Mouse (Mus musculus): ENCODE data around the gene Wnk2.

Gene Wnk2

DNA sequence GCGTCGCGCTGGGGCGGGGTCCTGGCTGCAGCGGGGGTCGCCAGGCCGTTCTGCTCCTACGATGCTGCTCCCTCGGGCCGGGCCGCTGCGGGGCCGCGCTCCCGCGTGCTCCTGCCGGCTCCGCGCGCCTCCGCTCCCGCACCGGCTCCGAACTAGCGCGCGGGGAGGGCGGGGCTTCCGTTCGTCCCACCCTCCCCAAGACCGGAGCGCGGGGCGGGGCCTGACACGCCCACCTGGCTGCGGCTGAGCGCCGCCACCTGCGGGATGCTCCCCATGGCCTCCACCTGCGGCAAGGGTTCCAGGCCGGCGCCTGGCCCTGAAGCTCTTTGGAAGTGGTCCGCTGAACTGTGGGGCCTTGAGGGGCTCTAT is at the start of gene Wnk2:
Gene Wnk2, minus strand, starts transcription at position 157 of the 369 bp plus-strand sequence.
- peak; percentile 95 for DNase-seq

GRCm38 (mm10) chr13:49196766-49197165 is 49.0 kb upstream of the Wnk2 start:
- DNase-seq, result peak; percentile 98

- DNase-seq, result peak; percentile 90
These were observed 48.4 kb upstream of the Wnk2 start for GRCm38 (mm10) chr13:49196211-49196610.

GRCm38 (mm10) chr13:49195651-49196050 is 47.8 kb upstream of the Wnk2 start:
- peak; percentile 94 for DNase-seq

- DNase-seq, result peak; percentile 93
These were observed 47.0 kb upstream of the Wnk2 start for GRCm38 (mm10) chr13:49194811-49195210.

GRCm38 (mm10) chr13:49193650-49194049 is 45.8 kb upstream of the Wnk2 start:
- peak; percentile 90 for DNase-seq

DNA sequence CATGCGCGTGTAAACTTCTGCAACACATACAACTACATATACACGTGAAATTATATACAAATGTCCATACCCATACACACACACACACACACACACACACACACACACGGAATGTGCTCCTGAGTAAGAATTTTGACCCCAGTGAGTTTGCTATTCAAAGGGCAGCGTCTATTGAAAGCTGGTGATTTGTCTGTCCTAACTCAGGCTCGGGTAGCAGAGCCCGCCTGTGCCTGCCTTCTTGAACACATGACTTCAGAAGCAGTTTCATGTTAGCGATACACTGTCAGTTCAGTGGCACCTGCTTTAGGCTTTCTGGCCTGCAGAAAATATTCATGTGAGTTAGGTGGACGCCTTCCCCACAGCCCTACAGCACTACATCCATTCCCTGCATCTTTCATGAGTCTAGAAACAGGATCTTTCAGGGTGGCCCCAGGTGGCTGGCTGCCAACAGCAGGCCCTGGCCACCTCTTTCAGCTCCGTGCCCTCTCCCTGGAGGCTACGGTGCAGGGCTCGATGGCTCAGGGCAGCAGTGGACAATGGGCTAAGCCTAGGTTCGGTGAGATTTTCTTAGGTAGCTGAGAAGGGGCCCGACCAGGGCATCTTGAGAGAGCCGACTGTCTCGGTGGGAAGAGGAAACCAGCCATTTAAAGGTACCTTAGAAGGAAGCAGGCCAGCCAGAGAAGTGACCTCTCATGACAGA is 44.5 kb upstream of the Wnk2 start:
- peak; percentile 87 for DNase-seq

DNA sequence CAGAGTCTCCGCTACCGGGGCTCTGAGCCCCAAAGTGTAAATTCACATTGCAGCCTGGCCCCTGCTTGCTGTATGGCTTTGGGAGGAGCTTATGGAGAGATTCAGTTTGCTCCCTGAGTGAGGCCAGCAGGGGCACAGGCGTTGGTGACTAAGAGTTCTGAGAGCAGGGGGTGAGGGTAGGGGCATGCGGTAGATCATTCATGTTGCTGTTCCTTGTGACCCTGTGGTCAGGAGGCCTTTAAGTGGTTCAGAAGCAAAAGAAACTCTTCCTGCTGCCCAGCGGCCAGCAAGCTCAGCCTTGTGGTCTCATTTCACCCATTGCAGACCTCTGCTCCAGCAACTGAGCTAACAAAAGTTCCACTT is 43.8 kb upstream of the Wnk2 start:
- peak; percentile 88 for DNase-seq

- DNase-seq, result peak; percentile 92
These were observed 43.3 kb upstream of the Wnk2 start for GRCm38 (mm10) chr13:49190876-49191672.

GRCm38 (mm10) chr13:49189970-49190870 is 42.4 kb upstream of the Wnk2 start:
- DNase-seq, result peak; percentile 99

GRCm38 (mm10) chr13:49188966-49189360 is 41.1 kb upstream of the Wnk2 start:
- DNase-seq, result peak; percentile 86

DNA sequence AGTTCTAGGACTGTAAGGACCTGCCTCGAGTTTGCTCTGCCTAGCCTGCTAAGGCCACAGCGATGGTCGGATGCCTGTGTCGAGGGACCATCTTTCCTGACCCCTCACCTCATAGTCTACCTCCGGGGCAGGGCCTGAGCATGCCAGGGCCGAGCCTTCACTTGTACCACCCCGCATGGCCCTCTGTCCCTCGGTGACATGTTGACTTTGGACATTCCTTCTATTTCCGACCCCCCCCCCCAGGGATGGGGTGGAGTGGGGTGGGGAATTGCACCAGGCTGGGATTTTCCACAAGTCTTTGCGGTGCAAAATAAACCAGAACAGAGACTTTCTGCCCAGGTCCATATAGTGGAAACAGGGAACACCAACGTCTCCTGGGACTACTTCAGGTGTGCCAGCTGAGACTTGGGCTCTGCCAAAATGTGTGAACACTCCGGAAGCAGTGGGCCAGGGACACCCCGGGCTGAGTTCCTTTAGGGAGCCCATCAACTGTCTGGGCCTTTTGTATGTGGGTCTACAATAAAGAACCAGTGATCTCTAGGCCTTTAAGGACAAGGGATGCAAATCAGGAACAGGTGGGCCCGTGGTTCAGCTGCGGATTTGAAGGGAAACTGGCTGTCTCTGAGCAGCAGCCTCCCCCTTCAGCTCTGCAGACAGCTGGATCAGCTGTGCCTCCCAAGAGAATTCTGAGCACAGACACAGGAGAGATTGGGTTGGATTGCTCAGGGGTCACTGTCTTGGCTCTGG is 40.6 kb upstream of the Wnk2 start:
- no peak for DNase-seq

DNA sequence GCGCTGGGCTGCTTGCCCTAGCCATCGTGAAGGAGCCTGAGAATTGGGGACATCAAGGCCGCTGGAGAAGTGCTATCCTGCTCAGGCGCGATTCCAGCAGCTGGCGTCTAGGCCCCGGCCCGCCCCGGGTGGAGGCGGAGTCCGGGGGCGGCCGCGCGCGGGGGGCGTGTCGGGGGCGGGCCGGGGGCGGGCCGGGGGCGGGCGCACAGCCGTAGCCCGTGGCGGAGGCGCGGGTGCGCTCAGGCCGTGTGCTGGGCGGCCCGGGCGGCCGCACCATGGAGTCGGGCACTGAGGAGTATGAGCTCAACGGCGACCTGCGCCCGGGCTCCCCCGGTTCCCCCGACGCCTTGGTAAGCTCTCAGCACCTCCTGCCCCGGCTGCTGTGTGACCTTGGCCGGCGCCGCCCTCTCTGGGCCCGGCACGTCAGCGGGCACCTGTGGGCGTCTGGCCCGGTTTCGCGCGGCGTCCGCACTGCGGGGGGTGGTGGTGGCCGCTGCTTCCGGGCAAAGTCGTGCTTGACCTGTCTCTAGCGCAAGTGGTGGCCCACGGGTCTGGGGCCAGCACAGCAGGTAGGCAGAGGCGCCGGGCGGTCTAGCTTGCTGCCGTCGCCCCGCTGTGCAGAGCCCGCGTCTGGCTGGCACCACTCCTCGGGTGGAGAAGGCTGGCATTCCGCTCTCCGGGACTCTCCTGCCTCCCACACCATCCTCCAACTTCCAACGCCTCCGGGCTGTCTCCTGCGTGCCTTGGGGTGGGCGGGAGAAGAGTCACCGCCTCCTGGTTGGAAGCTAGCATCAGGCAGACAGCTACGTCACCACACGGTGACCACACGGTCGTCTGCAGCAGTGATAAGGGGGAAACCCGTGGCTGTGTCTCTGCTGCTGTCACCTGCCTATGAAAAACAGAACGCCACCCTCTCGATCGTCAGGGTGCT is 39.7 kb upstream of the Wnk2 start, which contains the start of gene Ninj1:
Gene Ninj1, plus strand, starts transcription at position 198 of the 931 bp plus-strand sequence.
- DNase-seq, result peak; percentile 99

GRCm38 (mm10) chr13:49186798-49187287 is 39.0 kb upstream of the Wnk2 start:
- DNase-seq, result no peak

GRCm38 (mm10) chr13:49183646-49184045 is 35.8 kb upstream of the Wnk2 start:
- peak; percentile 94 for DNase-seq

DNA sequence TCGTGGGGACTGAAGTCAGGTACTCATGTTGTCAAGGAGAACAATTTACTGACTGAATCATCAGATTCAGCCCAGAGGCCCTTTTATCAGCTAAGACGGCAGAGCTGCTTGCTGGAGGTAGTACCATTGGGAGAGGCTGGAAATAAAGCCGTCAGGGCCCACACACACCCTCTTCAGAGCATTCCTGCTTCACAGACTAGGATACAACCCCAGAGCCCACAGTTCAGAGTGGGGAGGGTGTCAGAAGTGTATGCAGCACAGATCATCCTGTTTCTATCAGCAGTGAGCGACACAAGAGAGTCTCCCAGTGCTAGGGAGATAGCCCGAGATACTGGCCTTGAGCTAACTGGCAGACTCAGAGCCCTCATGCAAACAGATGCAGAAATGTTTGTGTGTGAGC is 35.3 kb upstream of the Wnk2 start:
- DNase-seq, result no peak

GRCm38 (mm10) chr13:49181411-49181984 is 33.7 kb upstream of the Wnk2 start:
- DNase-seq, result peak; percentile 93

GRCm38 (mm10) chr13:49180691-49181090 is 32.9 kb upstream of the Wnk2 start:
- no peak for DNase-seq

- peak; percentile 89 for DNase-seq
These were observed 32.5 kb upstream of the Wnk2 start for GRCm38 (mm10) chr13:49180274-49180673.

DNA sequence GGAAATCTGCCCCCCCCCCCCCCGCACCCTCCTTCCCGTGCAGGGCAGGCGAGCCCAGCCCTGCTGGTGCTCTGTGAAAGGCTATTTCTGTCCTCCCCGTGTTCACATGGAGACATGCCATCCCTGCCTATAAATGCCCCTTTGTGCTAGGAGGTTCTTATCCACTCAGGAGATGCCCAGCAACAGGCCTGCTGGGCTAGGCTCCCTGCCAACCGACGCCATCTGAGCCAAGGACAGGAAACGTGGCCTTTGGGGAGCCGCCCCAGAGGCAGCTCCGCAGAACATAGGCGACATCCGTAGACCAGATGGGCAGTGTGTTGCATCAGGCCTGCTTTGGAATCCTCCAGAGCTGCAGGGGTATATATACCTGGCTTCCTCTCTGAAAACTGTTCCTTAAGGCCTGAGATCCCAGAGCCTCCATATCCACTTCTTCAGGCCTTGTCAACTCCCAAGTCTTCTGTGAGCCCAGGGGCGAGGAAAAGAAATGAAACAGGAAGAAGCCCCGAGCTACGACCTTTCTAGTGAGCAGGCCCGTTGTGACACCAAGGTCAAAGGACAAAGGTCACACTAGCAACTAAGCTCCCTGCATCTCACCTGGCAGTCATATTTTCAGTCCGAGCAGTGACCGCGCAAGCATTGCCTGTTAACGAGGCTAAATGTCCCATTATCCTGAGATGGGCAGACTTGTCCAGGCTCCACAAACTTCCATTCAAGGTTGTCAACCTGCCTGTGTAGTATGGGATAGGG is 31.2 kb upstream of the Wnk2 start:
- DNase-seq, result peak; percentile 98
